Mouse (Mus musculus): ENCODE results near the gene Ilkap. TPM values are rescaled to one million over a fixed set of nuclear protein-coding genes. Genes with fewer than 3 reads are reported as not detected.
A peak's percentile ranks its signal among the peaks of the same experiment; 100 is the strongest.

Gene Ilkap
- polyA plus RNA-seq (2016; fragmentation: Nextera tagmentation; extraction: Ambion mirVana) = 153 and 155 TPM in 2 replicates

GRCm38 (mm10) chr1:91398260-91399062 is at the start of gene Ilkap:
Gene Ilkap, minus strand, starts transcription at chr1:91398815.
- under 1% methylated on average over 82 of the region's 91 CpGs for WGBS
- Histone ChIP-seq H3K9me3 (no peaks in the 10 kb centered on the region), H3K4me2 (replicated peaks) (peak within 1 kb of the TSS; percentile 93), H3K27ac (replicated peaks) (peak within 1 kb of the TSS; percentile 89), H3K9ac (replicated peaks) (peak within 1 kb of the TSS; percentile 92), H3K4me3 (peak within 1 kb of the TSS; percentile 93), H3K36me3 (peaks cover 12% of the 10 kb centered on the region), H3K4me1 (peaks cover 24% of the 10 kb centered on the region), H3K27me3 (0 out of 2 replicates have a peak, but pooled peaks cover 4% of the 10 kb centered on the region)
- peak; percentile 97 for ATAC-seq (ENCODE audit: low FRiP score, low read depth)

- Histone ChIP-seq H3K4me2 (replicated peaks) (no peak overlapping the region), H3K9ac (replicated peaks) (no peak overlapping the region), H3K4me1 (no peaks in the 10 kb centered on the region), H3K4me3 (no peak overlapping the region), H3K27ac (replicated peaks) (no peak overlapping the region), H3K36me3 (peaks cover 24% of the 10 kb centered on the region), H3K9me3 (peaks cover 7% of the 10 kb centered on the region; the same call in 1 of the 2 replicates), H3K27me3 (no peaks in the 10 kb centered on the region)
- no peak for ATAC-seq (ENCODE audit: low FRiP score, low read depth)
- 97% methylated on average over 4 of the region's 4 CpGs for WGBS
These were observed 47.9 kb upstream of the Ilkap start for GRCm38 (mm10) chr1:91446511-91446910.

- no peak for ATAC-seq (ENCODE audit: low FRiP score, low read depth)
- 86% methylated on average over 8 of the region's 8 CpGs for WGBS
- no peak overlapping the region for H3K9ac ChIP-seq (replicated peaks)
- no peak overlapping the region for H3K4me2 ChIP-seq (replicated peaks)
- H3K9me3 ChIP-seq = peaks cover 7% of the 10 kb centered on the region; the same call in 1 of the 2 replicates
- no peaks in the 10 kb centered on the region for H3K27me3 ChIP-seq
- no peak overlapping the region for H3K4me3 ChIP-seq
- H3K4me1 ChIP-seq = no peaks in the 10 kb centered on the region
- no peak overlapping the region for H3K27ac ChIP-seq (replicated peaks)
- peaks cover 24% of the 10 kb centered on the region for H3K36me3 ChIP-seq
These were observed 47.4 kb upstream of the Ilkap start for GRCm38 (mm10) chr1:91446060-91446459.

- 93% methylated on average over 17 of the region's 17 CpGs for WGBS
- Histone ChIP-seq H3K9ac (replicated peaks) (no peak overlapping the region), H3K4me3 (no peak overlapping the region), H3K27ac (replicated peaks) (no peak overlapping the region), H3K27me3 (no peaks in the 10 kb centered on the region), H3K9me3 (peaks cover 7% of the 10 kb centered on the region; the same call in 1 of the 2 replicates), H3K4me1 (no peaks in the 10 kb centered on the region), H3K36me3 (peaks cover 24% of the 10 kb centered on the region), H3K4me2 (replicated peaks) (no peak overlapping the region)
- no peak for ATAC-seq (ENCODE audit: low FRiP score, low read depth)
These were observed 46.5 kb upstream of the Ilkap start for GRCm38 (mm10) chr1:91444841-91445830.

GRCm38 (mm10) chr1:91442350-91442990 is 43.9 kb upstream of the Ilkap start:
- H3K27ac ChIP-seq (replicated peaks) = no peak overlapping the region
- H3K36me3 ChIP-seq = peaks cover 4% of the 10 kb centered on the region
- H3K4me2 ChIP-seq (replicated peaks) = no peak overlapping the region
- 79% methylated on average over 7 of the region's 7 CpGs for WGBS
- no peaks in the 10 kb centered on the region for H3K4me1 ChIP-seq
- no peak overlapping the region for H3K9ac ChIP-seq (replicated peaks)
- ATAC-seq (ENCODE audit: low FRiP score, low read depth) = no peak
- H3K9me3 ChIP-seq = peaks cover 4% of the 10 kb centered on the region; the same call in 1 of the 2 replicates
- no peak overlapping the region for H3K4me3 ChIP-seq
- no peaks in the 10 kb centered on the region for H3K27me3 ChIP-seq

GRCm38 (mm10) chr1:91441855-91442254 is 43.2 kb upstream of the Ilkap start:
- H3K36me3 ChIP-seq = no peaks in the 10 kb centered on the region
- no peak for ATAC-seq (ENCODE audit: low FRiP score, low read depth)

GRCm38 (mm10) chr1:91439776-91440175 is 41.2 kb upstream of the Ilkap start:
- Histone ChIP-seq H3K4me1 (0 out of 2 replicates have a peak, but pooled peaks cover 5% of the 10 kb centered on the region), H3K9me3 (no peaks in the 10 kb centered on the region), H3K4me3 (no peak overlapping the region), H3K9ac (replicated peaks) (no peak overlapping the region), H3K4me2 (replicated peaks) (no peak overlapping the region), H3K27me3 (no peaks in the 10 kb centered on the region), H3K36me3 (no peaks in the 10 kb centered on the region), H3K27ac (replicated peaks) (no peak overlapping the region)
- WGBS = 89% methylated on average over 8 of the region's 8 CpGs
- ATAC-seq (ENCODE audit: low FRiP score, low read depth) = no peak

More at GRCm38 (mm10) chr1:91441855-91442254, 43.2 kb upstream of the Ilkap start:
- Histone ChIP-seq H3K27ac (replicated peaks) (no peak overlapping the region), H3K4me3 (no peak overlapping the region), H3K9ac (replicated peaks) (no peak overlapping the region), H3K9me3 (no peaks in the 10 kb centered on the region), H3K27me3 (no peaks in the 10 kb centered on the region), H3K4me2 (replicated peaks) (no peak overlapping the region), H3K4me1 (no peaks in the 10 kb centered on the region)
- 89% methylated on average over 3 of the region's 3 CpGs for WGBS

- no peak overlapping the region for H3K4me2 ChIP-seq (replicated peaks)
These were observed 39.0 kb upstream of the Ilkap start for GRCm38 (mm10) chr1:91437573-91437972.

GRCm38 (mm10) chr1:91437083-91437400 is 38.4 kb upstream of the Ilkap start:
- Histone ChIP-seq H3K9me3 (no peaks in the 10 kb centered on the region), H3K4me2 (replicated peaks) (no peak overlapping the region), H3K27me3 (no peaks in the 10 kb centered on the region), H3K4me3 (no peak overlapping the region), H3K27ac (replicated peaks) (no peak overlapping the region), H3K4me1 (0 out of 2 replicates have a peak, but pooled peaks cover 5% of the 10 kb centered on the region), H3K9ac (replicated peaks) (no peak overlapping the region), H3K36me3 (no peaks in the 10 kb centered on the region)
- ATAC-seq (ENCODE audit: low FRiP score, low read depth) = no peak
- 92% methylated on average over 3 of the region's 3 CpGs for WGBS

More at GRCm38 (mm10) chr1:91437573-91437972, 39.0 kb upstream of the Ilkap start:
- H3K4me1 ChIP-seq = 0 out of 2 replicates have a peak, but pooled peaks cover 5% of the 10 kb centered on the region
- no peaks in the 10 kb centered on the region for H3K9me3 ChIP-seq
- WGBS = 91% methylated on average over 7 of the region's 7 CpGs
- ATAC-seq (ENCODE audit: low FRiP score, low read depth) = no peak
- no peaks in the 10 kb centered on the region for H3K27me3 ChIP-seq
- H3K4me3 ChIP-seq = no peak overlapping the region
- no peak overlapping the region for H3K9ac ChIP-seq (replicated peaks)
- no peak overlapping the region for H3K27ac ChIP-seq (replicated peaks)
- H3K36me3 ChIP-seq = no peaks in the 10 kb centered on the region

GRCm38 (mm10) chr1:91436380-91437082 is 37.9 kb upstream of the Ilkap start:
- 78% methylated on average over 6 of the region's 6 CpGs for WGBS
- no peaks in the 10 kb centered on the region for H3K27me3 ChIP-seq
- ATAC-seq (ENCODE audit: low FRiP score, low read depth) = no peak
- H3K4me2 ChIP-seq (replicated peaks) = no peak overlapping the region
- H3K4me3 ChIP-seq = no peak overlapping the region
- H3K36me3 ChIP-seq = no peaks in the 10 kb centered on the region
- H3K9me3 ChIP-seq = no peaks in the 10 kb centered on the region
- H3K4me1 ChIP-seq = 0 out of 2 replicates have a peak, but pooled peaks cover 5% of the 10 kb centered on the region
- H3K27ac ChIP-seq (replicated peaks) = no peak overlapping the region
- no peak overlapping the region for H3K9ac ChIP-seq (replicated peaks)

- H3K36me3 ChIP-seq = no peaks in the 10 kb centered on the region
- no peaks in the 10 kb centered on the region for H3K27me3 ChIP-seq
- no peaks in the 10 kb centered on the region for H3K9me3 ChIP-seq
- no peak for ATAC-seq (ENCODE audit: low FRiP score, low read depth)
- WGBS = 88% methylated on average over 13 of the region's 13 CpGs
- no peak overlapping the region for H3K4me3 ChIP-seq
- no peak overlapping the region for H3K4me2 ChIP-seq (replicated peaks)
- no peak overlapping the region for H3K9ac ChIP-seq (replicated peaks)
- H3K27ac ChIP-seq (replicated peaks) = no peak overlapping the region
- 0 out of 2 replicates have a peak, but pooled peaks cover 5% of the 10 kb centered on the region for H3K4me1 ChIP-seq
These were observed 37.1 kb upstream of the Ilkap start for GRCm38 (mm10) chr1:91435606-91436130.

All from midbrain, embryonic 12.5 days (tissue).